Mouse (Mus musculus) hindbrain, embryonic 11.5 days (tissue): ENCODE measurements around the gene Prkcb. TPM values are rescaled to one million over a fixed set of nuclear protein-coding genes. Genes with fewer than 3 reads are reported as not detected.

Experiments used
- ATAC-seq: fragments of 200-750 bp; cut with Nextera tagmentation; 2 replicates; pipeline ENCODE4 v1.8.0; 2017; ENCODE audit warnings: mild to moderate bottlenecking, moderate TSS enrichment, moderate library complexity; ENCODE audit not compliant: low FRiP score
- DNase-seq: peaks from one replicate; pipeline ENCODE4 v3.0.0-alpha.2; 2015; ENCODE audit warnings: low spot score
- H3K27ac ChIP-seq: fragments of 300-500 bp; sonication (generic); 2 replicates; pipeline ENCODE4 v1.5.1; 2014; ENCODE audit warnings: mild to moderate bottlenecking, low read depth, low read length
- H3K27me3 ChIP-seq: fragments of 300-500 bp; sonication (generic); 2 replicates; pipeline ENCODE4 v1.6.1; 2014; ENCODE audit warnings: mild to moderate bottlenecking, low read length, moderate library complexity, mixed read lengths; ENCODE audit not compliant: control insufficient read depth, insufficient read depth
- H3K36me3 ChIP-seq: fragments of 300-500 bp; sonication (generic); 2 replicates; pipeline ENCODE4 v1.6.1; 2014; ENCODE audit warnings: mild to moderate bottlenecking, low read length, moderate library complexity, mixed read lengths; ENCODE audit not compliant: control insufficient read depth, insufficient read depth
- H3K4me1 ChIP-seq: fragments of 300-500 bp; sonication (generic); replicated peaks from 2 replicates; pipeline ENCODE4 v1.6.1; 2014; ENCODE audit warnings: low read length, mixed read lengths; ENCODE audit not compliant: control insufficient read depth, insufficient read depth
- H3K4me2 ChIP-seq: fragments of 300-500 bp; sonication (generic); replicated peaks from 2 replicates; pipeline ENCODE4 v1.6.1; 2014; ENCODE audit warnings: mild to moderate bottlenecking, low read depth, low read length
- H3K4me3 ChIP-seq: fragments of 300-500 bp; sonication (generic); 2 replicates; pipeline ENCODE4 v1.5.1; 2014; ENCODE audit warnings: low read depth, low read length
- H3K9ac ChIP-seq: fragments of 300-500 bp; sonication (generic); 2 replicates; pipeline ENCODE4 v1.6.1; 2014; ENCODE audit warnings: low read depth, low read length
- H3K9me3 ChIP-seq: fragments of 300-500 bp; sonication (generic); 2 replicates; pipeline ENCODE4 v1.6.1; 2016; ENCODE audit warnings: low read length; ENCODE audit not compliant: control insufficient read depth
- WGBS: fragments of 180-500 bp; shearing (Covaris S2); extraction: QIAGEN DNeasy Blood & Tissue Kit; methylation state at CpG from one replicate; pipeline ENCODE4 v1.1.7; 2014; 5-methylcytosine and 5-hydroxymethylcytosine counted together
- polyA plus RNA-seq: library from polyadenylated mRNA; unstranded; fragments of >200 nt; fragmentation: Nextera tagmentation; extraction: Ambion mirVana; gene quantifications from 2 replicates; pipeline ENCODE4 v1.2.1, GENCODE M21; 2014

Prkcb gene
- polyA plus RNA-seq, 1 experiment from 2014 or later: 22.3 TPM

DNA sequence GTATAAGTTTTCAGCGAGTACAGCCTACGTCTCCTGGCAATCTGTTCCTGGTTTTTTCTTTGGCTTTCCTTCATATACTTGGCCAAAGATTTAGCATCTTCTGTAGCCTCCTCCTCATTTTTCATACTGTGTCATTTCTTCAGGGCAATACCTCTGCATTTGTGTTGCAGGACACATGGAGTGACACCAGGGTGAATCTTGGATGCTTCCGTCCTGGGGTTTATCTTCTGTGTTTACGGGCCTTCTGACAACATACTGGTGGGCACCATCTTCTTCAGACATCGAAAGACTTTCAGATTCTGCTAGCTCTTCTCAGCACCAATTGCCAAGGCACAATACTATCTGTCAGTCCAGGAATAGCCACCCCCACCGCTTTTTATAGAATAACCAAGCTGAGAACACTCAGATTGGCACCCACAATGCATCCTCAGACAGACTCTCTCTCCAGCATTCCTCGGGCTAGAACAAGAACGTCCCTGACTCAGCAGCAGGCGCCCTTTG is 39.2 kb upstream of the Prkcb start:
- no peaks in the 10 kb centered on the region for H3K9me3 ChIP-seq
- H3K36me3 ChIP-seq: no peaks in the 10 kb centered on the region
- DNase-seq: no peak
- WGBS: 86% methylated on average over 9 of the region's 9 CpGs
- H3K9ac ChIP-seq: no peak overlapping the region
- H3K4me2 ChIP-seq: no peak overlapping the region
- no peak overlapping the region for H3K27ac ChIP-seq
- no peaks in the 10 kb centered on the region for H3K4me1 ChIP-seq
- no peaks in the 10 kb centered on the region for H3K27me3 ChIP-seq
- no peak overlapping the region for H3K4me3 ChIP-seq
- no peak for ATAC-seq

DNA sequence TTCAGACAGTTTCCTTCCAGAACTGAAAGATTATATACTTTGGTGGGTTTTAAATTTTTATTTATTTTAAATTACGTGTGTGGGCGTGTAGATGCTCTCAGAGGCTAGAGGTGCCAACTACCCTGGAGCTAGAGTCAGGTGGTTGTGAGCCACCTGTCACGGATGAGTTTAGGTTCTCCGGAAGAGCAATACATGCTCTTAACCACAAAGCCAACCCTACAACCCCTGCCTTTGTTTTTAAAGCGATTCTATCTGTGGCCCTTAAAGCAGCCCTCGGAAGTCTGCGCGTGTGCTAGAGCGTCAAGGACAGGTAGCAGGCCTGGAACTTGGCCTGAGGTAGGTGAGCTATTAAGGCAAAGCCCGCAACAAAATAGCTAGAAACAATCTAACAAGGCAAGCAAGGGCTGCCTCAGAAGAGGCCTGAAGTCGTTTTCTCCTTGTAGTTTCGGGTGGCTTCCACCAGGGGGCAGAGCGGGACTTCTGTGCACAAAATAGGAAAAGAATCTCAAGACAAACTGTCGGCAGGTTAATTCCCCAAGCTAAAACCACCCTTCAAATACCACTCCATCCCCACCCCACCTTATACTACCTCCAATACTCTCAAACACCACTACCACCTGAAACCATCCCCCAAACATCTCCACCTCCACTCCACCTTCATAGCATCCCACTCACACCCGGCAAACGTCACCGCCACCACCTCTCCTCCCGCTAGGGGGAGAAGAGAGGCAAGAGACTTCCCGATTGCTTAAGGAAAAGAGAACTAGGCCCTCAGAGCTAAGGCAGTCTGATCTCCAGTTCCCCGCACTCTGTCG is 37.1 kb upstream of the Prkcb start:
- no peaks in the 10 kb centered on the region for H3K36me3 ChIP-seq

DNA sequence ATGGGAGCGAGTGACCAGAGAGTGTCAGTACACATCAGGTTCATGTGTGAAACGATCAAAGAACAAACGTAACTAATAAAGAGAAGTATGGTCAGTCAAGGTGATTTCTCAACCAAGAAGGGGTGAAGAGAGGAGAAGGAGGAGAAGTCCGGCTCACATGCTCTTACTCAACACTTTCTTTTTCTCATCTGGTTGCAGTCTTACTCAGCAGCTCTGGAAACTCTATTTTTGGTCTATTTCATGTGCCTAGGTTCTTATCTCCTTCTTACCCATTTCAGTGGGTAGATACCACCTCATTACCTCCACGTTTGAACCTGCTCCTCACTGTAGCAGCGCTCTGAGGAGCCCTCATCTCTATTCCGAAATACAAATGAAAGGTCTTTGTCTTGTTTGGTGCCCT is 31.8 kb upstream of the Prkcb start:
- H3K27me3 ChIP-seq: no peaks in the 10 kb centered on the region
- H3K4me3 ChIP-seq: no peak overlapping the region
- no peak overlapping the region for H3K27ac ChIP-seq
- ATAC-seq (no peak), DNase-seq (no peak)
- no peak overlapping the region for H3K9ac ChIP-seq
- H3K4me1 ChIP-seq: no peaks in the 10 kb centered on the region
- no peaks in the 10 kb centered on the region for H3K36me3 ChIP-seq
- WGBS: 81% methylated on average over 7 of the region's 7 CpGs
- H3K9me3 ChIP-seq: no peaks in the 10 kb centered on the region
- H3K4me2 ChIP-seq: no peak overlapping the region

More for the DNA sequence above, 37.1 kb upstream of the Prkcb start:
- DNase-seq: peak; percentile 86
- H3K4me3 ChIP-seq: no peak overlapping the region
- ATAC-seq: peak; percentile 57; the same call in 1 of the 2 replicates
- no peak overlapping the region for H3K27ac ChIP-seq
- no peaks in the 10 kb centered on the region for H3K27me3 ChIP-seq
- H3K4me1 ChIP-seq: no peaks in the 10 kb centered on the region
- peak overlapping the region; percentile 19; the same call in 1 of the 2 replicates for H3K4me2 ChIP-seq
- H3K9me3 ChIP-seq: no peaks in the 10 kb centered on the region
- no peak overlapping the region for H3K9ac ChIP-seq
- WGBS: 31% methylated on average over 21 of the region's 21 CpGs

DNA sequence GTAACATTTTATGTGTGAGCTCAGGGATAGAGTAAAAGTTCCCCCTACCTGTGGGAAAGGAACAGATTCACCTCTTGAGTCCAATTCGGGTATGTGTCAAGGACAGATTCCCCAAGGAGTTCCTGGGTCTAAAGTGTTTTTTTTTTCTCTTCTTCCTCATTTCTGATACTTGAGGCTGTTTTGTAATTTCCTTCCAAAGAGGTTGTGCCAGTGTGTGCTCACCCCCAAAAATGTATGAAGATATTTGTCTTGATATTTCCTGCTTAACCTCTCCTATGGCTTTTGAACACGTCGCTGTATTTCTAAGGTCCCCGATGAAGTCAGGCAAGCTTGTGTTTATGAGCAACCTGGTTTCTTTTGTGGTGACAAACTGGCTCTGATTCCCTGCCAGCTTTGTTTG is 30.0 kb upstream of the Prkcb start:
- Histone ChIP-seq H3K4me3 (no peak overlapping the region), H3K4me2 (no peak overlapping the region), H3K4me1 (no peaks in the 10 kb centered on the region), H3K9me3 (no peaks in the 10 kb centered on the region), H3K27ac (no peak overlapping the region), H3K27me3 (no peaks in the 10 kb centered on the region), H3K36me3 (no peaks in the 10 kb centered on the region), H3K9ac (no peak overlapping the region)
- ATAC-seq (no peak), DNase-seq (no peak)
- WGBS: 87% methylated on average over 4 of the region's 4 CpGs

DNA sequence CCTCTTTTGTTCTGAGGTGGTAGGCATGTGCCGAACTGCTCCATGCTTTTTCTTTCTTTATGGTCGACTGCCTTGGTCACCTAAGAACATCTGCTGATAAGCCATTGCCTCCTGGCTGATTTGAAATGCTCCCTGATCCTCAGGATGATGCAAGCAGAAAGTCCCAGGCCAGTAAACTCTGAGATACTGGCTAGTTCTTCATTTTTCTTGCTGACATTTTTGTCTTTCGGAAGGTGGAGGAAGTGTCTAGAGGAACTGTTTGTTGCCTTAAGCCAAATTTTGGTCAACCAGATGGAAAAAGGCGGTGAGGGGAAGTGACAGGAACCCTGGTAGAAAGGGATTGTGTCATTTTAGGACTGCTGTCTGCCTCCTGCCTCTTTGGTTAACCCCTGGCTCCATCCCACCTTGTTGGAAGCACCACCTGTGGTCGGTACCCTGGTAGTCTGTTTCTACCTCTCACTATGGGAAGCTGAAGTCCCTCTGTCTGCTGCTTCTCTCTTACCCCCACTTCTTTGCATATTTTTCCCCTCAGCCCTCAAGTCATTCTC is 28.4 kb upstream of the Prkcb start:
- DNase-seq (no peak), ATAC-seq (no peak)
- no peaks in the 10 kb centered on the region for H3K27me3 ChIP-seq
- H3K36me3 ChIP-seq: no peaks in the 10 kb centered on the region
- 84% methylated on average over 5 of the region's 5 CpGs for WGBS
- H3K27ac ChIP-seq: no peak overlapping the region
- no peak overlapping the region for H3K9ac ChIP-seq
- H3K9me3 ChIP-seq: no peaks in the 10 kb centered on the region
- H3K4me3 ChIP-seq: no peak overlapping the region
- no peaks in the 10 kb centered on the region for H3K4me1 ChIP-seq
- no peak overlapping the region for H3K4me2 ChIP-seq

DNA sequence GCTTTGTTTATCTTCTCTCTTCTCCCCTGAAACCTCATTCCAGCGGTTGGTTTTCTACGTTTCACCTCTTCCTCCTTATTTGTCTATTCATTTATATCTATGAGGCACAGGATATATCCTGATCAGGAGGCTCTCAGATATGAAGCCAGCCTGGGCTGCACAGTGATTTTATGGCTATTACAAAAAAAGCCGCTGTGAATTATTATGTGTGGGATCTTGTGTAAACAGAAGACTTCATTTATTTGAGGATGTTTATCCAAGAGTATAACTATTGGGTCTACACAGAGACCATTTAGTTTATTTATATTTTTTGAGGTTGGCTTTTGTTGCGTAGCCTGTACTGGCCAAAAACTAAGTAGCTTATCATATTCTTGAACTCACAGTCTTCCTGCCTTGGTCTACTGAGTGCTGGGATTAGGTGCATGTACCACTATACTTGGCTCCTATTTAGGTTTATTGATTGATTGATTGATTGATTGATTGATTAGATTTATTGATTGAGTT is 19.5 kb upstream of the Prkcb start:
- WGBS: 85% methylated on average over 4 of the region's 4 CpGs
- Histone ChIP-seq H3K4me1 (no peaks in the 10 kb centered on the region), H3K4me2 (no peak overlapping the region), H3K27ac (no peak overlapping the region), H3K9ac (no peak overlapping the region), H3K4me3 (no peak overlapping the region), H3K36me3 (no peaks in the 10 kb centered on the region), H3K9me3 (no peaks in the 10 kb centered on the region), H3K27me3 (no peaks in the 10 kb centered on the region)
- DNase-seq (no peak), ATAC-seq (no peak)

DNA sequence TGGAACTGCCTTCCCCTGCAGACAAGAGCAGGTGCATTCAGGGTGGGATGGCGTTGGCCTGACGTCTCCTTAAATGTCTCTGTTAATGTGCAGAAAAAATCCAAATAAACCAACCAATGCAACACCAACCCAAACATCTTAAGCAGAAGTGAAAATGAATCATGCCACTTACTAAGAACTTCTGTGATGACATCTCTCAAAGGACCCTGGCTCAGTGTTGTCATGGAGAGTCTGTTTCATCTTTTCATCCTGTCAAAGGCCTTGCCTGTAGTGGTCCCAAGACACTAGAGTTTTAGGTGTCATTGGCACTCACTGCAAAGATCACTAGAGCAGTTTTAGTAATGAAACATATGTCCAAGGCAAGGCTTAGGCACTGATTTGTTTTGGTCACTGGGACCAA is 16.2 kb upstream of the Prkcb start:
- Histone ChIP-seq H3K27ac (no peak overlapping the region), H3K36me3 (no peaks in the 10 kb centered on the region), H3K9me3 (no peaks in the 10 kb centered on the region), H3K4me2 (no peak overlapping the region), H3K4me3 (no peak overlapping the region), H3K4me1 (no peaks in the 10 kb centered on the region), H3K9ac (no peak overlapping the region), H3K27me3 (no peaks in the 10 kb centered on the region)
- ATAC-seq: no peak
- 89% methylated on average over 2 of the region's 2 CpGs for WGBS
- DNase-seq: no peak

DNA sequence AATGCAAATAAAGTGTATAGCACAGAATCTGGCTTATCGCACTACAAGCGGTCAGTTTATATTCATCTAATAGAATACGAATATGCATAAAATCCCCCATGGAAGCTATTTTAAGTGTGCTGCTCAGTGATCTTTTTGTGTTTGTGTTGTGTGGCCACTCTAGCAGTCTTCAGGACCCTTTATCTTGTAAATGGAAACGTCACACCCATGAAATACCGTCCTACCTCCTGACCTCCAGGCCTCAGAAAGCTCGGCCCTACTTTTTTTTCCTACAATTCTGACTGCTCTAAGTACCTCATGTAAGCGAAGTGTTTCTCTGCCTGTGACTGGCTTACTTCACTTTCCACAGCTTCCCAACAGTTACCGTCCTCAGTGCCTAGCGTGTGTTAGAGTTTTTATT is 9.0 kb upstream of the Prkcb start:
- H3K36me3 ChIP-seq: no peaks in the 10 kb centered on the region
- no peaks in the 10 kb centered on the region for H3K27me3 ChIP-seq
- DNase-seq (no peak), ATAC-seq (no peak)
- no peak overlapping the region for H3K27ac ChIP-seq
- H3K4me2 ChIP-seq: no peak overlapping the region
- no peak overlapping the region for H3K4me3 ChIP-seq
- no peaks in the 10 kb centered on the region for H3K9me3 ChIP-seq
- no peak overlapping the region for H3K9ac ChIP-seq
- 87% methylated on average over 9 of the region's 9 CpGs for WGBS
- no peaks in the 10 kb centered on the region for H3K4me1 ChIP-seq

DNA sequence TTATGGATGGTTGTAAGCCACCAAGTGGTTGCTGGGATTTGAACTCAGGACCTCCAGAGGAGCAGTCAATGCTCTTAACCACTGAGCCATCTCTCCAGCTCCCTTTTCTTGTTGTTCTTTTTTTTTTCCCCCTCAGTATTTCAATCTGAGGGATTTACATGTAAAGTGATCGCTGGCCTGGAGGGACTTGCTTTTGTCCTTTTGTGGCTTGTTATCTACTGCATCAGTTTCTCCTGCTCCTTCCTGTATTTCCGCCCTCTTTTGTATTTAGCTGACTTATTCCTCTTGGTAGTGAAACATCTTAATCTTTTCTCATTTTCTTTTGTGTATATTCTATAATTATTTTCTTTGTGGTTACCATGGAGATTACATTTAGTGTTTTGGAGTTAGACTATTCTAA is 8.2 kb upstream of the Prkcb start:
- DNase-seq (no peak), ATAC-seq (no peak)
- H3K4me2 ChIP-seq: no peak overlapping the region
- H3K36me3 ChIP-seq: no peaks in the 10 kb centered on the region
- H3K27ac ChIP-seq: no peak overlapping the region
- no peaks in the 10 kb centered on the region for H3K9me3 ChIP-seq
- 85% methylated on average over 2 of the region's 2 CpGs for WGBS
- no peak overlapping the region for H3K4me3 ChIP-seq
- no peaks in the 10 kb centered on the region for H3K4me1 ChIP-seq
- H3K9ac ChIP-seq: no peak overlapping the region
- no peaks in the 10 kb centered on the region for H3K27me3 ChIP-seq
